Mouse (Mus musculus) limb, embryonic 14.5 days (tissue): ENCODE measurements around the gene Olfr994. TPM values are rescaled to one million over a fixed set of nuclear protein-coding genes. Genes with fewer than 3 reads are reported as not detected.

Experiments used
- ATAC-seq: fragments of 200-750 bp; cut with Nextera tagmentation; 2 replicates; pipeline ENCODE4 v1.8.0; 2017; ENCODE audit warnings: low read depth, moderate number of reproducible peaks, moderate TSS enrichment; ENCODE audit not compliant: low FRiP score
- DNase-seq: peaks from one replicate; pipeline ENCODE4 v3.0.0-alpha.2; 2015; ENCODE audit warnings: low spot score
- H3K27ac ChIP-seq: fragments of 300-500 bp; sonication (generic); replicated peaks from 2 replicates; pipeline ENCODE4 v1.5.1; 2014; ENCODE audit warnings: low read depth, mild to moderate bottlenecking, low read length, moderate library complexity, mixed read lengths
- H3K27me3 ChIP-seq: fragments of 300-500 bp; sonication (generic); 2 replicates; pipeline ENCODE4 v1.6.1; 2014; ENCODE audit warnings: low read length, mixed read lengths; ENCODE audit not compliant: control insufficient read depth, insufficient read depth
- H3K36me3 ChIP-seq: fragments of 300-500 bp; sonication (generic); 2 replicates; pipeline ENCODE4 v1.6.1; 2014; ENCODE audit warnings: mild to moderate bottlenecking, low read length, moderate library complexity, mixed read lengths; ENCODE audit not compliant: control insufficient read depth, insufficient read depth
- H3K4me1 ChIP-seq: fragments of 300-500 bp; sonication (generic); 2 replicates; pipeline ENCODE4 v1.6.1; 2014; ENCODE audit warnings: antibody characterized with exemption, low read length, mixed read lengths; ENCODE audit not compliant: control insufficient read depth, insufficient read depth
- H3K4me2 ChIP-seq: fragments of 300-500 bp; sonication (generic); replicated peaks from 2 replicates; pipeline ENCODE4 v1.6.1; 2014; ENCODE audit warnings: low read depth, mild to moderate bottlenecking, low read length, moderate library complexity; ENCODE audit not compliant: severe bottlenecking
- H3K4me3 ChIP-seq: fragments of 300-500 bp; sonication (generic); replicated peaks from 2 replicates; pipeline ENCODE4 v1.5.1; 2014; ENCODE audit warnings: low read length
- H3K9ac ChIP-seq: fragments of 300-500 bp; sonication (generic); 2 replicates; pipeline ENCODE4 v1.6.1; 2014; ENCODE audit warnings: mild to moderate bottlenecking, low read depth, low read length, moderate library complexity; ENCODE audit not compliant: severe bottlenecking
- H3K9me3 ChIP-seq: fragments of 300-500 bp; sonication (generic); 2 replicates; pipeline ENCODE4 v1.6.1; 2016; ENCODE audit warnings: low read length; ENCODE audit not compliant: control insufficient read depth
- POLR2A ChIP-seq: fragments of 200-500 bp; IDR thresholded peaks from 2 replicates; pipeline ENCODE4 v1.8.0; 2012; ENCODE audit warnings: inconsistent platforms, mild to moderate bottlenecking, moderate library complexity, borderline replicate concordance; ENCODE audit not compliant: insufficient read depth, insufficient read length; ENCODE audit errors: extremely low read depth
- WGBS: fragments of 180-500 bp; shearing (Covaris S2); extraction: QIAGEN DNeasy Blood & Tissue Kit; methylation state at CpG from one replicate; pipeline ENCODE4 v1.1.7; 2014; 5-methylcytosine and 5-hydroxymethylcytosine counted together
- polyA plus RNA-seq, 2 experiments: library from polyadenylated mRNA; depleted of rRNA in 1 of 2; stranded (reverse) in 1 of 2; unstranded in 1 of 2; fragments of >200 nt; fragmentation: Nextera tagmentation in 1 of 2; extraction: Ambion mirVana in 1 of 2; gene quantifications; 2 replicates each; pipeline versions ENCODE4 v1.2.1 to v1.2.3; 2012 to 2014

Olfr994 gene
- polyA plus RNA-seq, 2 experiments: not detected

DNA sequence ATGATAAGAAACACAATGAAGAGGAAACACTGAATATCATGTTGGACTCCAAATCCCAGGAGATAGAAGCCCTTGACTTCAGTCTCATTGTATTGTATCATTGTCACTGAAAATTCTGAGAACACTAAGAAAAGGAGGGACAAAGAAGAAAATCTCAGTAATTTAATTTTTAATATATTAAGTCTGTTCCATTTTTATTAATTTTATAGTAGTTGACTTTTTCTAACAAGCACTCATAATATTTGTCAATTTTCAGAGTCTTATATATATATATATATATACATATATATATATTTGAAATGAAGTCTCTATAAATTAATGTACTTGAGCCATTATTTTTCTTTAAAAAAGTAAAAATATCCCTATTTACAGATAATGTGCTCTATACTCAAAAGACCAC is 21.5 kb downstream of the Olfr994 start, which contains the start of gene Olfr993:
TSS of gene Olfr993 (minus strand) at position 101 of the 400 bp plus-strand sequence.
- TF ChIP-seq POLR2A: no peak
- H3K27ac ChIP-seq: no peak within 1 kb of the TSS
- H3K36me3 ChIP-seq: no peaks in the 10 kb centered on the region
- ATAC-seq (no peak), DNase-seq (no peak)
- H3K4me3 ChIP-seq: no peak within 1 kb of the TSS
- H3K27me3 ChIP-seq: no peaks in the 10 kb centered on the region
- no peak within 1 kb of the TSS for H3K4me2 ChIP-seq
- H3K4me1 ChIP-seq: no peaks in the 10 kb centered on the region
- no peaks in the 10 kb centered on the region for H3K9me3 ChIP-seq
- H3K9ac ChIP-seq: no peak within 1 kb of the TSS

DNA sequence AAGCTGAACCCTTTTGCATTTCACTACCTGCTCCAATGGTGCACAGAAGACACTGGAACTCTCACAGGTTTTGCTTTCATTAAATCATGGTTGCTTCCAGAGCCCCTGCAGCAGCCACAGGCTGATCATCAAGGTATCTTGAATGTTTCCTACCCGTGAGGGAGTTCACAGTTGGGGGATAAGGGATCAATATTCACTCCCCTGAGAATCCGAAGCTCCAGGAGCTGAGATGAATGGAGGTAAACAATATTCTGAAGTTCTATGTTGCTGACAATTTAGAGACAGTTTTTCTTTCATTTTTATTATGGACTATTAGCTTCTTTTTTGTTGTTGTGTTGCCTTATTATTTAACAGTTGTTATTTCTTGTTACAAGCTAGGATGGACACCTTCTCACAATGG is 26.9 kb downstream of the Olfr994 start, which contains the start of gene Olfr992:
TSS of gene Olfr992 (minus strand) at position 101 of the 400 bp plus-strand sequence.
- Histone ChIP-seq H3K9me3 (no peaks in the 10 kb centered on the region), H3K36me3 (no peaks in the 10 kb centered on the region), H3K27ac (no peak within 1 kb of the TSS), H3K4me1 (no peaks in the 10 kb centered on the region), H3K9ac (no peak within 1 kb of the TSS), H3K27me3 (no peaks in the 10 kb centered on the region), H3K4me2 (no peak within 1 kb of the TSS), H3K4me3 (no peak within 1 kb of the TSS)
- ATAC-seq (no peak), DNase-seq (no peak)
- 64% methylated on average over 2 of the region's 2 CpGs for WGBS
- TF ChIP-seq POLR2A: no peak

Other genes with a start within 250 kb of the Olfr994 start
- gene Lrrc55, start 239.3 kb downstream of the Olfr994 start, polyA plus RNA-seq (2012; rRNA removed): 1.3 and 1.7 TPM in 2 replicates
- gene Lrrc55, start 239.3 kb downstream of the Olfr994 start, polyA plus RNA-seq (2014; fragmentation: Nextera tagmentation; extraction: Ambion mirVana): 0.91 and 1.0 TPM in 2 replicates
- gene Olfr987, start 97.1 kb downstream of the Olfr994 start, polyA plus RNA-seq (2012; rRNA removed): not detected in 2 replicates
- not detected in 2 replicates for gene Olfr987, start 97.1 kb downstream of the Olfr994 start, polyA plus RNA-seq (2014; fragmentation: Nextera tagmentation; extraction: Ambion mirVana)
- gene Olfr988, start 73.2 kb downstream of the Olfr994 start, polyA plus RNA-seq (2012; rRNA removed): not detected in 2 replicates
- gene Olfr988, start 73.2 kb downstream of the Olfr994 start, polyA plus RNA-seq (2014; fragmentation: Nextera tagmentation; extraction: Ambion mirVana): not detected in 2 replicates
- gene Olfr992, start 27.0 kb downstream of the Olfr994 start, polyA plus RNA-seq (2012; rRNA removed): not detected in 2 replicates
- gene Olfr992, start 27.0 kb downstream of the Olfr994 start, polyA plus RNA-seq (2014; fragmentation: Nextera tagmentation; extraction: Ambion mirVana): not detected in 2 replicates
- not detected in 2 replicates for gene Olfr993, start 21.6 kb downstream of the Olfr994 start, polyA plus RNA-seq (2012; rRNA removed)
- gene Olfr993, start 21.6 kb downstream of the Olfr994 start, polyA plus RNA-seq (2014; fragmentation: Nextera tagmentation; extraction: Ambion mirVana): not detected in 2 replicates
- gene Olfr995, start 7.2 kb upstream of the Olfr994 start, polyA plus RNA-seq (2012; rRNA removed): not detected in 2 replicates
- gene Olfr995, start 7.2 kb upstream of the Olfr994 start, polyA plus RNA-seq (2014; fragmentation: Nextera tagmentation; extraction: Ambion mirVana): not detected in 2 replicates
- gene 4833423E24Rik, start 82.6 kb upstream of the Olfr994 start, polyA plus RNA-seq (2012; rRNA removed): 2.2 and 3.9 TPM in 2 replicates
- gene 4833423E24Rik, start 82.6 kb upstream of the Olfr994 start, polyA plus RNA-seq (2014; fragmentation: Nextera tagmentation; extraction: Ambion mirVana): 4.9 and 7.2 TPM in 2 replicates
- not detected in 2 replicates for gene Olfr996, start 142.8 kb upstream of the Olfr994 start, polyA plus RNA-seq (2012; rRNA removed)
- not detected in 2 replicates for gene Olfr996, start 142.8 kb upstream of the Olfr994 start, polyA plus RNA-seq (2014; fragmentation: Nextera tagmentation; extraction: Ambion mirVana)
- gene Olfr998, start 152.5 kb upstream of the Olfr994 start, polyA plus RNA-seq (2012; rRNA removed): not detected in 2 replicates
- not detected in 2 replicates for gene Olfr998, start 152.5 kb upstream of the Olfr994 start, polyA plus RNA-seq (2014; fragmentation: Nextera tagmentation; extraction: Ambion mirVana)
- gene Olfr1000, start 175.5 kb upstream of the Olfr994 start, polyA plus RNA-seq (2012; rRNA removed): not detected in 2 replicates
- gene Olfr1000, start 175.5 kb upstream of the Olfr994 start, polyA plus RNA-seq (2014; fragmentation: Nextera tagmentation; extraction: Ambion mirVana): not detected in 2 replicates
- gene Olfr1002, start 214.3 kb upstream of the Olfr994 start, polyA plus RNA-seq (2012; rRNA removed): not detected in 2 replicates
- not detected in 2 replicates for gene Olfr1002, start 214.3 kb upstream of the Olfr994 start, polyA plus RNA-seq (2014; fragmentation: Nextera tagmentation; extraction: Ambion mirVana)
- not detected in 2 replicates for gene Olfr154, start 228.0 kb upstream of the Olfr994 start, polyA plus RNA-seq (2012; rRNA removed)
- gene Olfr154, start 228.0 kb upstream of the Olfr994 start, polyA plus RNA-seq (2014; fragmentation: Nextera tagmentation; extraction: Ambion mirVana): not detected in 2 replicates
- gene Olfr1006, start 242.3 kb upstream of the Olfr994 start, polyA plus RNA-seq (2012; rRNA removed): not detected in 2 replicates
- not detected in 2 replicates for gene Olfr1006, start 242.3 kb upstream of the Olfr994 start, polyA plus RNA-seq (2014; fragmentation: Nextera tagmentation; extraction: Ambion mirVana)